Mouse (Mus musculus) liver, embryonic 13.5 days (tissue): ENCODE results near the gene Ppp1cc. TPM values are rescaled to one million over a fixed set of nuclear protein-coding genes. Genes with fewer than 3 reads are reported as not detected.

Experiments used
- ATAC-seq: fragments of 200-750 bp; cut with Nextera tagmentation; 2 replicates; pipeline ENCODE4 v1.8.0; 2017; ENCODE audit warnings: low read depth, mild to moderate bottlenecking, moderate number of reproducible peaks, moderate library complexity
- DNase-seq: peaks from one replicate; pipeline ENCODE4 v3.0.0; 2022
- H3K27ac ChIP-seq: fragments of 300-500 bp; sonication (generic); 2 replicates; pipeline ENCODE4 v1.5.1; 2015; ENCODE audit warnings: moderate library complexity, mild to moderate bottlenecking, inconsistent platforms
- H3K27me3 ChIP-seq: fragments of 300-500 bp; sonication (generic); 2 replicates; pipeline ENCODE4 v1.6.1; 2015; ENCODE audit warnings: mild to moderate bottlenecking, inconsistent platforms
- H3K36me3 ChIP-seq: fragments of 300-500 bp; sonication (generic); 2 replicates; pipeline ENCODE4 v1.6.1; 2015; ENCODE audit warnings: mild to moderate bottlenecking, inconsistent platforms
- H3K4me1 ChIP-seq: fragments of 300-500 bp; sonication (generic); replicated peaks from 2 replicates; pipeline ENCODE4 v1.6.1; 2015; ENCODE audit warnings: inconsistent platforms
- H3K4me2 ChIP-seq: fragments of 300-500 bp; sonication (generic); 2 replicates; pipeline ENCODE4 v1.6.1; 2015; ENCODE audit warnings: inconsistent platforms, mild to moderate bottlenecking, moderate library complexity
- H3K4me3 ChIP-seq: fragments of 300-500 bp; sonication (generic); replicated peaks from 2 replicates; pipeline ENCODE4 v1.5.1; 2015; ENCODE audit warnings: mild to moderate bottlenecking, inconsistent platforms
- H3K9ac ChIP-seq: fragments of 300-500 bp; sonication (generic); 2 replicates; pipeline ENCODE4 v1.6.1; 2015; ENCODE audit warnings: mild to moderate bottlenecking, inconsistent platforms
- H3K9me3 ChIP-seq: fragments of 300-500 bp; sonication (generic); replicated peaks from 2 replicates; pipeline ENCODE4 v1.6.1; 2016; ENCODE audit warnings: inconsistent platforms
- WGBS: fragments of 180-500 bp; shearing (Covaris S2); methylation state at CpG from one replicate; pipeline ENCODE4 v1.1.7; 2015; ENCODE audit not compliant: insufficient replicate concordance; 5-methylcytosine and 5-hydroxymethylcytosine counted together
- polyA plus RNA-seq: library from polyadenylated mRNA; unstranded; fragments of >200 nt; fragmentation: Nextera tagmentation; extraction: Ambion mirVana; gene quantifications from 2 replicates; pipeline ENCODE4 v1.2.1, GENCODE M21; 2015

Gene Ppp1cc
- polyA plus RNA-seq, 1 experiment from 2014 or later = 164 TPM

DNA sequence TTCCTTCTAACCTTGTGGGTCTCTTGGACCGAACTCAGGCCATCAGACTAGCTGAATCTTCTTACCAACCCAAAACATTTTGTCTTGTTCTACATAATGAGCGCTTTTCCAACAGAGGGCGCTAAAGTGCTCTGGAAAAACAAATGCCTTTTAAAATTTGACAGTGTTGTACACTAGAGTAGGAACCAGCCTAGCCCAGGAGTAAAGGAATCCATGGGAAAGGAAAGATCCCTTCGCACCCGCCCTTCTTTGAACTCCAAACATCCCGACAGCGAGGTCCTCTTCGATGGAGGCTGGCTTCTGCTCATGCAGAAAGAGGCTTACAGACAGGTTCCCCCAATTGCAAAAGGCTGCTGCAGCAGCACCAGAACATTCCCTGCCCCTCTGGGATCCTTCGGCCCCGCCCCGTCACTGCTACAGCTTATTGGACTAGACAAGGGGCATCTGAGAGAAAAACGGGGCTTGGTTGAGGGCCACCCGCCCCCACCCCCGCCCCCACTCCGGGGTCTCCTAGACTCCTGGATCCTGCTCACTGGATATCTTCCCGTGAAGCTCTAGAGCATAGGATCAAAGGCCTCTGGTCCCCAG lies 28.9 kb upstream of the Ppp1cc start:
- H3K27ac ChIP-seq = no peak overlapping the region
- H3K9ac ChIP-seq = no peak overlapping the region
- no peak for ATAC-seq
- 22% methylated on average over 16 of the region's 16 CpGs for WGBS
- peaks cover 40% of the 10 kb centered on the region for H3K4me1 ChIP-seq
- peak; percentile 47 for DNase-seq
- no peaks in the 10 kb centered on the region for H3K9me3 ChIP-seq
- no peaks in the 10 kb centered on the region for H3K36me3 ChIP-seq
- H3K4me3 ChIP-seq = no peak overlapping the region
- H3K27me3 ChIP-seq = peaks cover 6% of the 10 kb centered on the region
- no peak overlapping the region for H3K4me2 ChIP-seq

DNA sequence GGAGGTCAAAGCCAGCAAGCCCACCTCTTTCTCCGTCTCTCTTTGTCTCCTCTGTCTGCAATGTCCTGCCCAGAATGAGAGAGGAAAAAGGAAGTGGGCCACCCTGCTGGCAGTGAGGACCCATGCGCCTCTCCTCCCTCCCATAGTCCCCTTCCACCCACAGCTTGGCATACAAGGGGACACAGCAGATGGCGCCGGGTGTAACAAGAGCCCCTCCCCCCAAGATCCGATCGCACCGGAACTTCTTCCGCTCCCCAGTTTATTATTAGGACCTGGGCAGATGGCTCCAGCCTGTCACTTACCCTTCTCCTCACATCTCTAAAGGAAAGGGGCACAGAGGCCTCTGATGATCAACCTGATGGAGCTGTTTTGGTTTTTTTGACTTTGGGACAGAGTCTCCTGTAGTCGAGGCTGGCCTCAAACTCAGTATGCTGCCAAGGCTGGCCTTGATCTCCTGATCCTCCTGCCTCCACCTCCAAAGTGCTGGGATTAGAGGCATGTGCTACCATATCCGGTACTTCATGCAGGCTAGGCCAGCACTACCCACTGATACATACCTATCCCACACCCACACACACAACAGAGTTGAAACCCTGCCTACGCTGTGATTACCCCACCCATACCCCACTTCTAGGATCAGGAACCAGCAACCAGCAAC lies 27.6 kb upstream of the Ppp1cc start:
- Histone ChIP-seq H3K4me3 (peak overlapping the region; percentile 60; the same call in 1 of the 2 replicates), H3K36me3 (no peaks in the 10 kb centered on the region), H3K9ac (no peak overlapping the region), H3K27me3 (peaks cover 4% of the 10 kb centered on the region), H3K9me3 (no peaks in the 10 kb centered on the region), H3K4me2 (peak overlapping the region; percentile 95), H3K4me1 (peaks cover 50% of the 10 kb centered on the region), H3K27ac (no peak overlapping the region)
- 58% methylated on average over 11 of the region's 11 CpGs for WGBS
- DNase-seq (no peak), ATAC-seq (no peak)

DNA sequence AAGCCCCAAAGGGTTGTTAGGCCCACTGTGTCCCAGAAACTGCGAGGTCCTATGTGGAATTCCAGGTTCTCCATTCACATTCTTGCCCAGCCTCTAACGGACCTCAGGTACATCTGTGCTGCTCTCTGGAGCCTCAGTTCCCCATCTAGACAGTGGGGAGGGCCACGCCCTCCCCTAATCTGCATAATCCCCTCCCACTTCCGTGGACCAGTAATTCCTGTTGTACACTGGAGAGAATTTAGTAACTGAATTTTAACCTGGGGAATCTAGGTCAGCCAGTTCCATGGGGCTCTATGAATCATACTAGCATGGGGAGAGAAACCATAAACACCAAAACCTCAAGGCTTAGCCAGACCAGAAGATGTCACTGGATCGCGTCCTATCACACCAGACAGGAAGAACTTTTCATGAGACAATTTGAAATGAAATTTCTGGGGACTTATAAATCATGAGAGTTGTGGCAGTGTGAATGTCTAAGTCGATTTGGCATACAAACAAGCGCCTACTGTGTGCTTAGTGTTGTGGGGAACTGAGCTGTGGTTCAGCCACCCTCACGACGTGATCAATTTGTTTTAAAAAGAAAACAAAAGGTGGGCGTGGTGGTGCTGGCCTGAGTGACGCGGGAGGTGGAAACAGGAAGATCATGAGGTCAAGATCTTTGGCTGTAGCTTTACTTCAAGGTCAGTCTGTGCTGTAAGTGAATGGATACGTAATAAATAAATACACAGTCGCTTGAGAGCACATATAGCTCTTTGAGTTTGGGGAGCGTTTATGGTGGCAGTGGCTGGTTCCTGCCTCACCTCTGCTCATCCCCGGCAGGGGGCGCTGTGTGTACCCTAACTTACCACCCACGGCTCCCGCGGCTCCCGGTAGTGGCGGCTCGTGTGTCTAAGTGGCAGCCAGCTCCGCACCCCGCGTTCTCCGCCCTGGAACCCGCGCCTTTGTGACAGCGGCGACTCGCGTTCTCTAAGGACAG lies 26.7 kb upstream of the Ppp1cc start:
- Histone ChIP-seq H3K9ac (peak overlapping the region; percentile 73), H3K27ac (peak overlapping the region; percentile 61), H3K27me3 (0 out of 2 replicates have a peak, but pooled peaks cover 2% of the 10 kb centered on the region), H3K4me2 (peak overlapping the region; percentile 95), H3K4me3 (peak overlapping the region; percentile 60), H3K36me3 (no peaks in the 10 kb centered on the region), H3K9me3 (no peaks in the 10 kb centered on the region), H3K4me1 (peaks cover 59% of the 10 kb centered on the region)
- ATAC-seq (peak; percentile 67), DNase-seq (peak; percentile 80)
- 3% methylated on average over 34 of the region's 34 CpGs for WGBS

DNA sequence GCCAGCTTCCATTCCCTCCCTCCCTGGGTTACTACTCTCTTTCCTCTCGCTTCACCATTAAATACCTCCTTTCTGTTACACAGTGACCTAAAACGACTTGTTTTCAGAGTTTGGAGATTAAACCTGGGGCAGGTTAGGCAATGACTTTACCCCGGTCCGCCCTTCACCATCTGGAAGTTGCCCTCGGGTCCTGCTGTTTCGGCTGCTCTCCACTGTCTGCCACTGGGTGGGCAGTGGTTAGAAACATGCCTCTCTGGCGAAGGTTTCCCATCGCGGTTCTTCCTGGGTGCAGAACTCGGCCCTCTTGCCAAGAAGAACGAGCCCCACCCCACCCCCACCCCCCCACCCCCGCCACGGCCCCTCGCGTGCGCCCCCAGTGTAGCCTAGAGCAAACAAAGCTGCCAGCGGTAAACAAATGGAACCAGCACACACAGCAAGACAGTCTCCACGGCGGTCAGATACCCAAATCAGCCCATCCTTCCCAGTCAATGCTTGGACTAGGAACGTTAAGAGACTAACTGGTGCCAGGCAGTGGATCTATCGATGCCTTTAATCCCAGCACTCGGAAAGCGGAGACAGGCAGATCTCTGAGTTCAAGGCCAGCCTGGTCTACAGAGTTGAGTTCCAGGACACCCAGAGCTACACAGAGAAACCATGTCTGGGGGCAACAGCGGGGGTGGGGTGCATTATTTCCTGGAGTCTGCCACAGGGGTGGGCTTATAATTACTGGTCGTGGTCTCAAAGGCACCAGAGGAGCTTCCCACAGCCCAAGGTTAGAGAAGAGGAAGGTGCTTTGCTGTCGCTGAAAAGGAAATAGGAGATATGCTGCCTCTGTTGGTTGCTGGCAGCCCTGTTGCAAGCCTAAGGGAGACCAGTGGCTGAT lies 25.7 kb upstream of the Ppp1cc start:
- peak overlapping the region; percentile 95 for H3K4me2 ChIP-seq
- no peaks in the 10 kb centered on the region for H3K36me3 ChIP-seq
- DNase-seq (no peak), ATAC-seq (0 out of 2 replicates have a peak, but pooled peaks have one; percentile 13)
- H3K9ac ChIP-seq = peak overlapping the region; percentile 73
- peak overlapping the region; percentile 60 for H3K4me3 ChIP-seq
- peaks cover 70% of the 10 kb centered on the region for H3K4me1 ChIP-seq
- WGBS = 10% methylated on average over 26 of the region's 26 CpGs
- H3K9me3 ChIP-seq = no peaks in the 10 kb centered on the region
- H3K27ac ChIP-seq = no peak overlapping the region
- H3K27me3 ChIP-seq = 0 out of 2 replicates have a peak, but pooled peaks cover 2% of the 10 kb centered on the region

DNA sequence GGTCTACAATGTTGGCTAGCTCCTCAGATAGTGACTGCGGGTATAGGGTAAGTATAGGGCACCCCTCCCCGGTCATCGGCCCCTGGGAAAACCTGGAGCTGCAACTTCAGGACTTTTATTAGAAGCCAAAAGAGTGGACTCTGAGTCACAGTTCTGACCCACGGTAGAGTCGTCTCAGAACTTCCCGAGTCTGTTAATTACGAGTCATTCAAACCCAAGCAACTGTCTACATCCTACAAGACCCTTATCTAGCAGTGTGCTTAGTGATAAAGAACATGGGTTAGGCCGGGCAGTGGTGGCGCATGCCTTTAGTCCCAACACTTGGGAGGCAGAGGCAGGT lies 25.1 kb upstream of the Ppp1cc start:
- DNase-seq (no peak), ATAC-seq (peak; percentile 21; the same call in 1 of the 2 replicates)
- Histone ChIP-seq H3K9me3 (no peaks in the 10 kb centered on the region), H3K4me1 (peaks cover 72% of the 10 kb centered on the region), H3K4me3 (no peak overlapping the region), H3K4me2 (peak overlapping the region; percentile 95), H3K9ac (no peak overlapping the region), H3K27ac (no peak overlapping the region), H3K27me3 (0 out of 2 replicates have a peak, but pooled peaks cover 2% of the 10 kb centered on the region), H3K36me3 (no peaks in the 10 kb centered on the region)
- 22% methylated on average over 9 of the region's 9 CpGs for WGBS

DNA sequence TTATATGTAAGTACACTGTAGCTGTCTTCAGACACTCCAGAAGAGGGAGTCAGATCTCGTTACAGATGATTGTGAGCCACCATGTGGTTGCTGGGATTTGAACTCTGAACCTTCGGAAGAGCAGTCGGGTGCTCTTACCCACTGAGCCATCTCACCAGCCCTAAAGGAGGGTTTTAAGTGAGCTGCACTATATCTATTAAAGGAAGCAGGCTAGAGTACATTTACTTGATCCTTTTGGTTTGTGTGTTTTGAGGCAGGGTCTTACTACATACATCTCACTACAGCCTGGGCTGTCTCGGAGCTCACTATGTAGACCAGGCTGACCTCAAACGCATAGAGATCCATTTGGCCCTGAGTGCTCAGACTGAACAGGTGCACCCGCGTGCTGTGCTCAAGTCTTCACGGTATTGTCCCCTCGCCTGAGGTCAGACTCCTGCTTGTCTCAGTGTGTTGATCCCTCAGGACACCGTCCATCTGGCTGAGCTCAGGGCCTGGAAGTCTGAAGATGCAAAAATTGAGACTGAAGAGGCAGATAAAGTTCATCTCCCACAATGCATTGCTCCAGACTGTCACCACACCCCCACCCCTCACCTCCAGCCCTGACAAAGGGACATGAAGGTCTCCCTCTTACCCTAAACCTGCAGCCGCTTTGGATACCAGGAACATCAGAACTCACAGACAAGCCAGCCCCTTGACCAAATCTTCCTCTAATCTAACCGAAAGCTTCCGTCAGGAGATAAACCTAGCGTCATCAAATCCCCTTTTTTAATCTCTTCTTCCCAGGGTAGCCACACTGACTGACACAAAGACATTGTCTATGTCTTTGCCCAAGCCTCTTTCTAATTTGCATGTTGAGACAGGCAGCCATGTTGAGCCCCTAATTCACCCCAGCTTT lies 23.4 kb upstream of the Ppp1cc start:
- no peak overlapping the region for H3K9ac ChIP-seq
- H3K27ac ChIP-seq = no peak overlapping the region
- no peak overlapping the region for H3K4me2 ChIP-seq
- no peak overlapping the region for H3K4me3 ChIP-seq
- 71% methylated on average over 14 of the region's 14 CpGs for whole genome bisulfite sequencing
- DNase-seq (no peak), ATAC-seq (no peak)
- H3K4me1 ChIP-seq = peaks cover 67% of the 10 kb centered on the region
- H3K27me3 ChIP-seq = 0 out of 2 replicates have a peak, but pooled peaks cover 2% of the 10 kb centered on the region
- H3K9me3 ChIP-seq = no peaks in the 10 kb centered on the region
- no peaks in the 10 kb centered on the region for H3K36me3 ChIP-seq

DNA sequence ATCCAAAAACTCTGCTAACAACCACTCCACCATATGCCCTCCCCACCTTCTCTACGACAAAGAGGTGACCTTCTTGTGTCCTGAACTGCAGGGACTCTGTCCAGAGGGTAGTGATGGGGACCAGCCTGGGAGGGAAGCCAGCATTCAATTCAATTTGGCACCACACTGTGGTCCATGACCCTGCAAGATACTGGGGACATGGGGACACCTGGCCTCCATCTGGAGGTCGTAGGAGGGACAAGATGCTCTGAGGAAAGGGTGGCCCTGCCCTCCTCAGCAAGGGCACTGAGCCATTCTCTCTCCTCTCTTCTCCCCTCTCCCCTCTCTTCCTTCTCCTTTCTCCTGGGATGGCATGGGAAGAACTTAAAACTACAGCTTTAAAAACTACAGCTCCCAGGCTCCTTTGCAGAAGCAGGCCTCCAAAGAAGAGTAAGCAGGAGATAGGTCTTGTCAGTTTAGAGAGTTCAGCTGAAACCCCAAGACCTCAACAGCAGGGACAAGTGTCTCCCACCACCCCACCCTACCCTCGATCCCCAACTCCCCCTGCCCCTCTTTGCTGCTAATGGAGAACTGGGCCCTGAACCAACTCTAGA lies 22.7 kb upstream of the Ppp1cc start:
- no peak overlapping the region for H3K27ac ChIP-seq
- no peak for ATAC-seq
- H3K36me3 ChIP-seq = no peaks in the 10 kb centered on the region
- H3K27me3 ChIP-seq = 0 out of 2 replicates have a peak, but pooled peaks cover 2% of the 10 kb centered on the region
- no peak for DNase-seq
- 73% methylated on average over 3 of the region's 3 CpGs for WGBS
- H3K9ac ChIP-seq = no peak overlapping the region
- H3K4me2 ChIP-seq = no peak overlapping the region
- peaks cover 64% of the 10 kb centered on the region for H3K4me1 ChIP-seq
- no peaks in the 10 kb centered on the region for H3K9me3 ChIP-seq
- no peak overlapping the region for H3K4me3 ChIP-seq

DNA sequence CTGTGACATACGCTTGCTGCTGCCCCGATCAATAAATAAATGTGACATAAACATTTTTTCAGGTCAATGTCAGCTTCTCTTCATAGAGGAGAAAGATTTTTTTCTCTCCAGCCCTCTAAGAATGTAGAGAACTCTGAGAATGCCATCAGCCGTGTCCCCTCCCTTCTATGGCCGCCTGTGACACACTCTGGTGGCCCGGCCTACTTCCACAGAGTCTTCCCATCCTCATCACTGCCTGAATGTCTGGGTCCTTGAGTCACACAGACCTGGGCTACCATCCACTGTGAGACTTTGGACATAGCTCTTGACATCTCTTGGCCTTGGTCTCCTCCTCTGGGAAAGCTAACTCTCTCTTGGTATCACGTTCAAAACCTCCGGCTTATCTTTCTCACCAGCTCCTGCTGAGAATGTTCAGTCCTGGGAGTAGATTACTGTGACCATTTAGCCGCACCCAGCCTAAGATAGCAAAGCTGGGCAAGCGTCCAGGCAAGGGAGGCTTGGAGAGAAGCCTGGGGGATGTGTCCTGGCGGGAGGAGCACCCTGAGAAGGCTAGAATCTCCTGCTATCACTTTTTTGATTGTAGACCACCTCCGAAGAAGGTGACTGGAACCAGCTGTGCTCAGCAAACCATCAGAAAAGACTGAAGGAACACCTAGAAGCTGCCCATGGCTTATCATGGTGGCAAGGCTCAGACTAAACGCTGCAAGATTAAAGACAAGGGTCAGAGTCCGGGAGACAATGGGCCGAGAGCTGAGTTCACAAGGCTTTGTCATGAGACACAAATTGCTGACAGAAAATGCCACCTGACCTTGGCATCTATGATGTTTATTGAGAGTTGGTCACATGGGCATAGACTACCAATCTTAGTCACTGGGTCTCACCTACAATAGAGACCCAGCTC lies 21.3 kb upstream of the Ppp1cc start:
- ATAC-seq (peak; percentile 62), DNase-seq (peak; percentile 45)
- Histone ChIP-seq H3K4me3 (no peak overlapping the region), H3K9ac (no peak overlapping the region; the same call in 1 of the 2 replicates), H3K4me1 (peaks cover 52% of the 10 kb centered on the region), H3K4me2 (peak overlapping the region; percentile 19), H3K36me3 (no peaks in the 10 kb centered on the region), H3K9me3 (no peaks in the 10 kb centered on the region), H3K27ac (no peak overlapping the region), H3K27me3 (0 out of 2 replicates have a peak, but pooled peaks cover 2% of the 10 kb centered on the region)
- WGBS = 33% methylated on average over 14 of the region's 14 CpGs

DNA sequence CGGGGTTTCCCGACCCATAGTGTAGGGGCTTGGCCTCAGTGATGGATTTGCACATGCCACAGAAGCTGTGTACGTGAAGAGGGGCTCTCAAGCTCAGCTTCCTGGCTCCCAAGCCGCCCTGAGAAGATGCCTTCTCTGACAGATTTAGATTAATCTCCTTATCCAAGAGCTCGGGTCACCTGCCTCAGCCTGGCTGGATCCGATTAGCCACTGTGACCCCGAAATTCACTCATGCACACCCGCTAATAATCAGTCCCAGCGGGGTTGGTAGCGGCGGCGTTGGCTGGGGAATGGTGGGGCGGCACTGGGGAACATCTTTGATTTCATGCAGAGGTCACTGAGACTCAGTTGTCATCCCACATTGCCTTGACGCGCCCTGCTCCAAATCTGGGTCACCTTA lies 19.2 kb upstream of the Ppp1cc start:
- Histone ChIP-seq H3K27me3 (0 out of 2 replicates have a peak, but pooled peaks cover 2% of the 10 kb centered on the region), H3K36me3 (no peaks in the 10 kb centered on the region), H3K9ac (no peak overlapping the region), H3K4me2 (no peak overlapping the region), H3K9me3 (no peaks in the 10 kb centered on the region), H3K4me1 (peaks cover 45% of the 10 kb centered on the region), H3K27ac (no peak overlapping the region), H3K4me3 (no peak overlapping the region)
- DNase-seq (no peak), ATAC-seq (no peak)
- 72% methylated on average over 15 of the region's 15 CpGs for WGBS
